Mouse (Mus musculus) liver, adult 2 months (tissue): ENCODE data around the gene Noc3l. TPM values are rescaled to one million over a fixed set of nuclear protein-coding genes. Genes with fewer than 3 reads are reported as not detected.

ENCODE experiments used
- DNase-seq: peaks from one replicate; pipeline ENCODE4 v3.0.0-alpha.2; 2011; ENCODE audit warnings: low read depth, low spot score; ENCODE audit errors: extremely low read depth
- H3K27ac ChIP-seq: fragments of 200-500 bp; replicated peaks from 2 replicates; pipeline ENCODE4 v1.5.1; 2012; ENCODE audit warnings: low read depth, mild to moderate bottlenecking, control low read depth, inconsistent platforms, low read length; ENCODE audit not compliant: insufficient read depth
- H3K27me3 ChIP-seq: fragments of 200-500 bp; 2 replicates; pipeline ENCODE4 v1.6.1; 2012; ENCODE audit warnings: mild to moderate bottlenecking, moderate library complexity, low read length, inconsistent platforms; ENCODE audit not compliant: control insufficient read depth, insufficient read depth
- H3K36me3 ChIP-seq: fragments of 200-500 bp; 2 replicates; pipeline ENCODE4 v1.6.1; 2012; ENCODE audit warnings: low read length, inconsistent platforms; ENCODE audit not compliant: control insufficient read depth, insufficient read depth
- H3K4me1 ChIP-seq: fragments of 200-500 bp; 2 replicates; pipeline ENCODE4 v1.6.1; 2011; ENCODE audit warnings: low read length; ENCODE audit not compliant: control insufficient read depth, insufficient read depth
- H3K4me3 ChIP-seq: fragments of 200-500 bp; 2 replicates; pipeline ENCODE4 v1.5.1; 2011; ENCODE audit warnings: low read depth, mild to moderate bottlenecking, control low read depth, low read length, moderate library complexity; ENCODE audit not compliant: insufficient read depth
- H3K79me2 ChIP-seq: fragments of 200-500 bp; 2 replicates; pipeline ENCODE4 v1.6.1; 2012; ENCODE audit warnings: inconsistent platforms, mild to moderate bottlenecking, low read length, moderate library complexity; ENCODE audit not compliant: control insufficient read depth, insufficient read depth
- H3K9ac ChIP-seq: fragments of 200-500 bp; 2 replicates; pipeline ENCODE4 v1.6.1; 2012; ENCODE audit warnings: low read depth, mild to moderate bottlenecking, control low read depth, inconsistent platforms, low read length
- CTCF ChIP-seq: fragments of 200-500 bp; IDR thresholded peaks from 2 replicates; pipeline ENCODE4 v1.5.1; 2011; ENCODE audit warnings: low read depth, low read length, control low read depth
- POLR2A ChIP-seq: fragments of 200-500 bp; IDR thresholded peaks from 2 replicates; pipeline ENCODE4 v1.6.1; 2011; ENCODE audit warnings: low read length, control low read depth; ENCODE audit not compliant: insufficient read depth; ENCODE audit errors: extremely low read depth
- WGBS: fragments of 180-500 bp; shearing (Covaris S2); methylation state at CpG from one replicate; pipeline ENCODE4 v1.1.7; 2018; 5-methylcytosine and 5-hydroxymethylcytosine counted together
- polyA plus RNA-seq: library from polyadenylated mRNA; depleted of rRNA; stranded (reverse); fragments of >200 nt; gene quantifications from 2 replicates; pipeline ENCODE4 v1.2.3, GENCODE M21; 2012
- total RNA-seq: library from RNA; depleted of rRNA; stranded (reverse); fragments of >200 nt; gene quantifications from 2 replicates; pipeline ENCODE4 v1.2.3, GENCODE M21; 2014

Noc3l gene
- total and polyA plus RNA-seq, 2 experiments: 2.0 to 3.2 TPM

GRCm38 (mm10) chr19:38783542-38783941 is 35.5 kb downstream of the Noc3l start:
- H3K79me2 ChIP-seq: no peaks in the 10 kb centered on the region
- H3K36me3 ChIP-seq: peaks cover 4% of the 10 kb centered on the region; the same call in 1 of the 2 replicates
- H3K4me3 ChIP-seq: no peak overlapping the region
- DNase-seq: no peak
- H3K27me3 ChIP-seq: no peaks in the 10 kb centered on the region
- H3K9ac ChIP-seq: no peak overlapping the region
- no peak overlapping the region for H3K27ac ChIP-seq
- H3K4me1 ChIP-seq: peaks cover 6% of the 10 kb centered on the region
- TF ChIP-seq POLR2A (no peak), CTCF (no peak)
- WGBS: 91% methylated on average over 9 of the region's 9 CpGs

GRCm38 (mm10) chr19:38778805-38779204 is 40.2 kb downstream of the Noc3l start:
- H3K79me2 ChIP-seq: no peaks in the 10 kb centered on the region
- DNase-seq: peak; percentile 12
- H3K27me3 ChIP-seq: no peaks in the 10 kb centered on the region
- 21% methylated on average over 2 of the region's 2 CpGs for WGBS
- TF ChIP-seq CTCF (no peak), POLR2A (no peak)
- H3K4me1 ChIP-seq: no peaks in the 10 kb centered on the region
- H3K27ac ChIP-seq: no peak overlapping the region
- H3K4me3 ChIP-seq: no peak overlapping the region
- H3K36me3 ChIP-seq: no peaks in the 10 kb centered on the region; the same call in 1 of the 2 replicates
- no peak overlapping the region for H3K9ac ChIP-seq

- Histone ChIP-seq H3K27me3 (no peaks in the 10 kb centered on the region), H3K4me1 (no peaks in the 10 kb centered on the region), H3K79me2 (no peaks in the 10 kb centered on the region), H3K4me3 (no peak overlapping the region), H3K27ac (no peak overlapping the region), H3K36me3 (peaks cover 2% of the 10 kb centered on the region; the same call in 1 of the 2 replicates), H3K9ac (no peak overlapping the region)
- DNase-seq: peak; percentile 49
- 52% methylated on average over 4 of the region's 4 CpGs for WGBS
- TF ChIP-seq POLR2A (no peak), CTCF (peak; percentile 14; the same call in 1 of the 2 replicates)
Measured at GRCm38 (mm10) chr19:38775548-38775947, 43.5 kb downstream of the Noc3l start.

GRCm38 (mm10) chr19:38766306-38766705 is 52.7 kb downstream of the Noc3l start:
- Histone ChIP-seq H3K36me3 (no peaks in the 10 kb centered on the region; the same call in 1 of the 2 replicates), H3K79me2 (no peaks in the 10 kb centered on the region), H3K27me3 (no peaks in the 10 kb centered on the region), H3K4me1 (peaks cover 2% of the 10 kb centered on the region), H3K9ac (no peak overlapping the region), H3K27ac (no peak overlapping the region), H3K4me3 (no peak overlapping the region)
- WGBS: 39% methylated on average over 2 of the region's 2 CpGs
- peak; percentile 93 for DNase-seq
- TF ChIP-seq CTCF (no peak), POLR2A (no peak)

GRCm38 (mm10) chr19:38760441-38760840 is 58.6 kb downstream of the Noc3l start:
- Histone ChIP-seq H3K79me2 (no peaks in the 10 kb centered on the region), H3K36me3 (no peaks in the 10 kb centered on the region), H3K4me1 (no peaks in the 10 kb centered on the region), H3K27ac (no peak overlapping the region), H3K9ac (no peak overlapping the region), H3K4me3 (no peak overlapping the region), H3K27me3 (no peaks in the 10 kb centered on the region)
- WGBS: 91% methylated on average over 3 of the region's 3 CpGs
- no peak for DNase-seq
- TF ChIP-seq POLR2A: no peak
- TF ChIP-seq CTCF: no peak

- no peak overlapping the region for H3K9ac ChIP-seq
- no peak overlapping the region for H3K27ac ChIP-seq
- H3K4me1 ChIP-seq: no peaks in the 10 kb centered on the region
- no peaks in the 10 kb centered on the region for H3K79me2 ChIP-seq
- H3K36me3 ChIP-seq: no peaks in the 10 kb centered on the region
- no peak for DNase-seq
- H3K4me3 ChIP-seq: no peak overlapping the region
- H3K27me3 ChIP-seq: no peaks in the 10 kb centered on the region
- no peak for TF ChIP-seq POLR2A
- TF ChIP-seq CTCF: no peak
- 80% methylated on average over 7 of the region's 7 CpGs for WGBS
Measured at GRCm38 (mm10) chr19:38758685-38759472, 60.2 kb downstream of the Noc3l start.
